Mouse (Mus musculus) thymus, postnatal 10 days (tissue): ENCODE measurements around the gene Gm11034.

ENCODE experiments used
- DNase-seq, 2 experiments: peaks; one replicate each; pipeline ENCODE4 v3.0.0; 2021; ENCODE audit warnings: low spot score in 2 of 2

Gene Gm11034

GRCm38 (mm10) chr8:72211846-72212245 lies 1.6 kb downstream of the Gm11034 start:
- DNase-seq = no peak

GRCm38 (mm10) chr8:72210710-72211109 lies 2.7 kb downstream of the Gm11034 start:
- DNase-seq = no peak

- DNase-seq = no peak
Measured at GRCm38 (mm10) chr8:72210222-72210621, 3.2 kb downstream of the Gm11034 start.

- DNase-seq = no peak
Measured at GRCm38 (mm10) chr8:72208582-72208981, 4.9 kb downstream of the Gm11034 start.

- no peak for DNase-seq
Measured at GRCm38 (mm10) chr8:72197997-72198396, 15.4 kb downstream of the Gm11034 start.

- DNase-seq = no peak
Measured at GRCm38 (mm10) chr8:72192065-72192464, 21.4 kb downstream of the Gm11034 start.

- no peak for DNase-seq
Measured at GRCm38 (mm10) chr8:72190215-72190539, 23.3 kb downstream of the Gm11034 start.

- DNase-seq = peak; percentile 31 to 66
Measured at GRCm38 (mm10) chr8:72189417-72190214, 23.8 kb downstream of the Gm11034 start, which contains the start of gene Hsh2d. Gene Hsh2d (plus strand): TSS chr8:72189638.

GRCm38 (mm10) chr8:72187793-72188331 lies 25.6 kb downstream of the Gm11034 start:
- DNase-seq = no peak

GRCm38 (mm10) chr8:72183554-72184202 lies 29.8 kb downstream of the Gm11034 start:
- DNase-seq = no peak

- peak; percentile 36 to 80 for DNase-seq
Measured at GRCm38 (mm10) chr8:72177346-72177925, 36.0 kb downstream of the Gm11034 start.

GRCm38 (mm10) chr8:72169681-72170249 lies 43.7 kb downstream of the Gm11034 start:
- peak in 1 of 2 experiments; percentile 16 for DNase-seq

- peak in 1 of 2 experiments; percentile 24 for DNase-seq
Measured at GRCm38 (mm10) chr8:72169098-72169668, 44.3 kb downstream of the Gm11034 start.
